Mouse (Mus musculus): ENCODE data around the gene Eif4h.
"Not testable (repeated sequence)": the region's sequence is repeated elsewhere in the genome, so short reads cannot be mapped to it uniquely, and the experiment has no call there.

Gene Eif4h

GRCm38 (mm10) chr5:134648976-134649375 is 9.7 kb upstream of the Eif4h start:
- not testable (repeated sequence) for DNase-seq (ENCODE audit: low spot score)

GRCm38 (mm10) chr5:134647394-134647793 is 8.1 kb upstream of the Eif4h start:
- DNase-seq (ENCODE audit: low spot score): no peak

- no peak for DNase-seq (ENCODE audit: low spot score)
These were observed 7.2 kb upstream of the Eif4h start for GRCm38 (mm10) chr5:134646461-134646860.

DNA sequence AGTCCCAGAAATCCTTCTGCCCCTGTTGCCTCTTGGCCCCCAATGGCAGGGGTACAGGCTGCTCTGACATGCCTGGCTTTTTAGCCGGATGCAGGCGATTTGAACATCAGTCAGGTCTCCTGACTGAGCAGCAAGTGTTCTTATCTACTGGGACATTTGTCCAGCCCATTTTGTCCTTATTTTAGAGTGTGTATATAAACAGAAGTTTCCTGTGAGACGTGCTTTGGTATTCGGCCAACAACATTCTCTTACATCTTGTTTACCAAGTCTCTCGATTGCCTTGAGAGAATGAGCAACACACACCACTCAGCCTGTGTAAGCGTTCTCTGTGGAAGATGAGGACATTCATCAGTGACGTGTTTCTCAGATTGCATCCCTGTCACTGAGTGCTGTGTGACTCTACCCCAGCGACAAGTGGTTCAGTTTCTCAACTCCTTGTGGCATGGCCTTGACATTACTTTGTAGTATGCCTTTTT is 5.4 kb upstream of the Eif4h start:
- DNase-seq (ENCODE audit: low spot score): no peak

- no peak for DNase-seq (ENCODE audit: low spot score)
These were observed 4.8 kb upstream of the Eif4h start for GRCm38 (mm10) chr5:134644121-134644520.

GRCm38 (mm10) chr5:134640371-134640770 is 1.1 kb upstream of the Eif4h start:
- DNase-seq (ENCODE audit: low spot score): no peak

DNA sequence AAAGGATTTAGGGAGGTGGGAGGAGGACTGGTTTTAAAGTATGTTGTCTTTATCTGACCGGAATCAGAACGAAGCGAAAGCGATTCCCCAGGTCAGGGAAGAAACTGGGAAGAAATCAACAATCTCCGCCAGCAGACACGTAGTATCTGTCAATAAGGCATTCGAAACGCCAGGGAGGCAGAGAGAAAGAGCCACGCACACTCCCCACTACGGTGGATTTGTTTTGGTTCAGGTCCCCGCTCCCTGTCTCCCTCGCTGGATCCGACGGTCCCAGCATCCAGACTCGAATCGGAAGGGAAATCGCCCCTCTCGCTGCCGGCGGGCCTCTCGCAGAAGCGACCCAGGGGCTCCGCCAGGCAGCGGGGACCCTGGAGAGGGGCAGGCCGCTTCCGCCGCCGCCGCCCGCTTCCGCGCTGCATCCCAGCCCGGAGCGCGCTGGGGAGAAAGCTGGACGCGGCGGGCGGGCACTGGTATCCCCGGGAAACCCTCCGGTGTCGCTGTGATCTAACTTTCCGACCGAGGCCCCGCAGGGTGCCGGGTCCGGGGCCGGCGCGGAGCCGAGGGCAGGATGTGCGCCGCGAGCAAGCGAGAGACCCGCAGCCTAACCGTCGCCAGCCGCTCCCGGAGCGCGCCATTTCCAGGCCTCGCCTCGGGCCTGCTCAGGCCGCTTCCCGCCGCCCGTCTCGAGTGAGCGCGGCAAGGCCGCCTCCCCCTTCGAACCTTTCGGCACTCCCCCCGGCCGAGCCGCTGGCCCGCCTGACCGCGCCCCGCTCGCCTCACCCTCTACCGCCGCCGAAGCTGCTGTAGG is 625 bp downstream of the Eif4h start:
- no peak for DNase-seq (ENCODE audit: low spot score)

DNA sequence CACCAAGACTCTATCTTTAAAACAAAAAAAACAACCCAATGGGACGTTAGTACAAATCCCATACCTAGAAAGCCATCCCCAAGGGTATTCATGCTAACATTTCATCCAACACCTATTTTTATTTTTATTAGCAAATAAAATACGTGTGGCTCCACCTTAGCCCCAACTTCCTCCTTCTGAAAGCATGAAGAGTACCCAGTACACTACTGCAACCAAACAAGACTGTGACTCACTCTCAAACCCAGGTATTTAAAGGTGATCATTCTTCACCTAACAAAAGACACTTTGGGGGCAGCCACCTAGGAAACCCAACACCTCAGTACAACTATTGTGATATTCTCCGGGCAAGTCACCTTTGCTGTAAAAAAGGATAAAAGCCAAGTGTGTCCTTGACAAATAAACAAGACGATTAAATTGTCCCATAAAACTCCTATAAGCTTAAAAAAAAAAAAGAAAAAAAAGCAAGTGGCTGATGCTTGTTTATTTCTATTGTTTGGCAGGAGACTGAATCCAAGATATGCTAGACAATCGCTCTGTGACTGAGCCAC is 1.4 kb downstream of the Eif4h start:
- no peak for DNase-seq (ENCODE audit: low spot score)

- no peak for DNase-seq (ENCODE audit: low spot score)
These were observed 6.4 kb downstream of the Eif4h start for GRCm38 (mm10) chr5:134632841-134633240.

- DNase-seq (ENCODE audit: low spot score): no peak
These were observed 8.5 kb downstream of the Eif4h start for GRCm38 (mm10) chr5:134630835-134631234.

- DNase-seq (ENCODE audit: low spot score): no peak
These were observed 9.8 kb downstream of the Eif4h start for GRCm38 (mm10) chr5:134629508-134629907.

DNA sequence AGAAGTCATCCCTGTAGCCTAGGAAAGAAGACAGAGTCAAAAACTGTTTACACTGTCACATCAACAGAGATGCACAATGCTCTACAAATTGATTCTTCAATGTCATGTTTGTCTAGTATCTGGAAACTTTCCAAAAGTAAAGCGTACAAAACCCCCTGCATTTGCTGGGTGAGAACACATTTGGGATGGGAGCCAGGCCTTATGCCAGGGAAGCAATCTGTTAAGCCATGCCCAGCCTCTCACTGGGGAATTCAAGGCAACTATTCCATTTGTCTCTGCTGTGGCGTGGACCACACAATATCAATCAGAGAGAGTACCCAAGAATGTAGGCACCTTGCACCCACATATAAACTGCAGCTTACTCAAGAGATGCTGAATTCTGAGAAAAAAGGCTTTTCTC is 17.2 kb downstream of the Eif4h start:
- DNase-seq (ENCODE audit: low spot score): no peak

DNA sequence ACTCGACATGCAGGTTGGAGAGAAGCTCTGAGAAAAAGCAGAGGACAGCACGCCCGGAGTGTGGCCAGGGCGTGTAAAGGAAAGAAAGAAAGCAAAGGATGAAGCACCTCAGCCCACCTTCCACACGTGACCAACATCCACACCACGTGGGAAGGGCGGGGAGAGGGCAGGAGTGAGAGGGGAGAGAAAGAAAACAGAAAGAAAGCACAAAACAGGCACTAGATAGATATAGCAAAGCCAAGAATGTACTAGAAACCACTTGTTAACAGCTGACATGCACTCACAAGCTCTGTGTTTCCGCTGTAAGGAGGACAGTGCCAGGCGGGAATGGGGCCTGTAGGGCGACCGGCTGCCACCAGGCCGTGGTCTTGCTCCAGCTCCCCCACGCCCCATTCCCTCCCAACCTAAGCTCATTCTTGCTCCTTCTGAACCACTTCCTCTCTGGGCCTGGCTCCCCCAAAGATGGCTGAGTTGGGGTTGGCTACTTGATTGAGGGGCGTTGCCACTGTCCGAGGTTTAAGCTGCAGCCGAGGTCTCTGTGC is 18.1 kb downstream of the Eif4h start:
- DNase-seq (ENCODE audit: low spot score): no peak

DNA sequence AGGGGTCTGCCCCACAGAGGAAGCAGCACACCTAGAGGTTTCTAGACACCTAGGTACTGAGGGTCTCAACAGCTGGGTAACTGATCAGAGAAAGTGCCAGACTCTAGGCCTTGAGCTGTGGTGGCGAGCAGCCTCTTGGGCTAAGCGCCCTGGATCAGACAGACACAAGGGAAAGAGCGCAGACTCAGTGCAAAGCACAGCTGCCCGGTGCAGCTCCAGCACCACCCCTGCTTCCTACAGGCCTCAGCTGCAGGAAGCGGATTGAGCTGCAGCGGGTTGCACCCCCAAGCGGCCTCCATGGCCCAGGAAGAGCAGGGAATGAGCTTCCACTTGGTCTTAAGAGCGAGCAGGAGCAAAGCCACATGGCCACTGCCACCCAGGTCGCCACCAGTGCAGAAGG is 18.8 kb downstream of the Eif4h start:
- DNase-seq (ENCODE audit: low spot score): no peak

DNA sequence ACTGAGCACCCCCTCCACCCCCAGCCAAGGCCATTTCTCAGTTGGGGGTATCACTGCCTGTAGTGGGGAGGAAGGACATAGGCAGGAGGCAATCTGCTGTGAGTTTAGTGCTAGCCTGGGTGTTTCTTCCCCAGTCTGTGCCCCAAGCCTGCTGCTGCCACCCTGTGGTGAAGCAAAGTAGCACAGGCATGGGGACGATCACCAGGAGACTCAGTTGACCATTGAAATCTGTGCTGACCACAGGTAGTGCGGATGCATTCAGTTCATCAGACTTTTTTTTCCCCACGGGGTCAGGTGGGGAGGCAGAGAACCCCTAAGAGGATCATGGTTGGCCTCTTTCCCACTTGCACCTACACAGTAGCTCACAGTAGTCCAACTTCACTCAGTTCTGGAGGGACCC is 22.2 kb downstream of the Eif4h start:
- no peak for DNase-seq (ENCODE audit: low spot score)

DNA sequence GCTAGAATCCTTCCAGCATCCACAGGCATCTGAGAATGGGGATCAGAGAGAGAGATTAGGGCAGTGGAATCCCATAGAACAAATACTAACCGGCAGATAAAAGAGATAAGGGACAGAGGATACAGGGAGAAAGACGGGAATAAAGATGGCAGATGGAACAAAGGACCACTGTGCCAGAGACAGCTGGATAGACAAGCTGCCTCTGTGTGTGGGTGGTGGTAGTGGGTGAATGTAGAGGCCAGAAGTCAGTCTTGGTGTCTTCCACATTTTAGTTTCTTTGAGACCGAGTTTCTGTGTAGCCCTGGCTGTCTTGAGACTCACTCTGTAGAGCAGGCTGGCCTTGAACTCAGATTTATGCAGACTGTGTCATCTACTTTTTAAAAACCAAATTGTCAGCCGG is 23.5 kb downstream of the Eif4h start:
- DNase-seq (ENCODE audit: low spot score): no peak

GRCm38 (mm10) chr5:134615380-134615779 is 23.9 kb downstream of the Eif4h start:
- DNase-seq (ENCODE audit: low spot score): no peak

- DNase-seq (ENCODE audit: low spot score): no peak
These were observed 24.5 kb downstream of the Eif4h start, which contains the start of gene Lat2 for GRCm38 (mm10) chr5:134614802-134615201. TSS of gene Lat2 (minus strand) at chr5:134615025.

DNA sequence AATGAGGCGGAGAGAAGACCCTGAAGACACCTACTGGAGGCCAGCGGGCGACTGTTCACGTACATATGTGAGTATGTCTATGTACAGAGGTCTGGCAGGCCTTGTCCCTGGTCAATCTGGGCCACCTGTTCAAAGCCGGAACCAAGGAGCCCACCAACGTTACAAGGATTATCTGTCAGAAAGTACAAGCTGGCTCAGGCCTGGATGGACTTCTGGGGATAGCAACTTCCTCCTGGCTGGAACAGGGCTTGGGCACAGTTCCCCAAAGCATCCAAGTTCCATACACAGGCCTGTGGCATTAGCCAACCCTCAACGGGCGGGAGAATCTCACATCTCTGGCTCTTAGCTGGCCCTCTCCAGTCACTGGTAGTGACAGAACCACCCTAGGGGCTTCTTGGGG is 25.0 kb downstream of the Eif4h start:
- no peak for DNase-seq (ENCODE audit: low spot score)

DNA sequence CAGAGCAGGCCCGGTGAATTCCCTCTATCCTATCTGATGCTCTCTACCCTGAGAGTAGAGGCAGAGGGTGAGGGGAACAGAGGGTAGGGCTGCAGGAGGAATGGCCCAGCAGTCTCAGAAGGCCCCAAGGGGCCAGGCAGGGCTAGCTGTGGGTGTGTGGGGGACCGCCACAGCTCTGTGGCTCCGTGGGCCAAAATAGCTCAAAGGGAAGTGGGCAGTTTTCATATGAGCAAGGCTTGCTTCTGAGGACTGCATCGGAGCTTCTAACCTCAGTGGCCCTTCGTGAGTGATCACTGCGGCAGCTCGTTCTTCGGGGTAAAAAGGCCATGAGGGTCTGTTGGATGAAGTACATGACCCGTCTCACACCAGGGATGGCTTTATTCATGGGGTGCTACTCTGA is 25.6 kb downstream of the Eif4h start:
- no peak for DNase-seq (ENCODE audit: low spot score)

DNA sequence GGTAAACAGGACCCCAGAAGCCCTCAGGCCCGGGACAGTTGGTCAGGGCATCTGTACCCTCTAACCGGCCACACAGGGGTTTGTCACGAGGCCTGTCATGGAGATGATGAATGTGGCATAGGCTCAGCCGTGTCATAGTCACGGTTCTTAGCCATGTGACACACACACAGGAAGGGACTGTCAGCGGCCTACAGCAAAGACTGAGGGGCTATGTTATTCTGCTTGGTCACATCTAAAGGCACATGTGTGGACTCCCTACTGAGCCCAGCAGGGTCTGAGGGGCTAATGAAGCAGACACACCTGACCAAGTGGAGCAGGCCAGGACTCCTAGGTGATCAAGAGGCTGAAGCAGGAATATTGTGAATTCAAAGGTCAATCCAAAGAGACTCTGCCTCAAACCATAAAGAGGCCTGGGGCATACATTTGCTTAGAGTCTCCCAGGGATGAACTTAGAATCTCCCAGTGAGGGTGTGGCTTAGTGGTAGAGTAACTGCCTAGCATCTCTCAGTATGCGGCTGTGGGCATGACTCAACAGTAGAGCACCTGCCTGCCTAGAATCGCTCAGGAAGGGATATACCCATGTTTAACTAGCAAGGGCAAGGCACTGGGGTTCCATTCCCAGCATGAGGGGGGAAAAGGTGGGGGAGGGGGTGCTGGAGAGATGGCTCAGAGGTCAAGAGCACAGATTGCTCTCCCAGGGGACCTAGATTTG is 27.3 kb downstream of the Eif4h start:
- DNase-seq (ENCODE audit: low spot score): no peak

DNA sequence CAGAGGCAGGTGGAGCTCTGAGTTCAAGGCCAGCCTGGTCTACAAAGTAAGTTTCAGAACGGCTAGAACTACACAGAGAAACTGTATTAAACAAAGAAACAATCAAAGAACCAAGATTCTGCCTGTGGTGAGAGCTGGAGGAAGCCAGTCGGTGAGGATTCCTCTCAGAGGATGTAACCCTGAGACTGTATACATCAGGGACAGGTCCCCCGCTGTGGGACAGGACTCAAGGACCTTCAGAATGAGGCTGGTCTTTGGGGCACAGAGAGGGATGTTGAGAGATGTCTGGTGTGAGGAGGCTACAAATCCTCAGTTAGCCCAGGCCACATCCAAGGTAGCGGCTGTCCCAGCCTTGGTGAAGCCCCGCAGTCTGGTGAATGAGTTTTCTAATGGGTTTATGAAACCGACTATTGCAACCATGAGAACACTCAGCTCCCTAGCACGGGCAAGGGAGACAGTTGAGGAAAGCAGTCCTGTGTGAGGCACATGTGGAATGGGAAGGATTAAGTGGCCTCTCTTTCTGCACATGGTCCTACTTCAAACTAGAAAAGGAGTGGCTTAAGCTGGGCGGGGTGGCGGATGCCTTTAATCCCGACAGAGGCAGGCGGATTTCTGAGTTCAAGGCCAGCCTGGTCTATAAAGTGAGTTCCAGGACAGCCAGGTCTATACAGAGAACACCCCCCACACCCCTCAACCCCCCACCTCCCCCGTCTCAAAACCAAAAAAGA is 29.2 kb downstream of the Eif4h start:
- no peak for DNase-seq (ENCODE audit: low spot score)
